Mouse (Mus musculus): ENCODE measurements around the gene Mmaa.

The Mmaa gene

DNA sequence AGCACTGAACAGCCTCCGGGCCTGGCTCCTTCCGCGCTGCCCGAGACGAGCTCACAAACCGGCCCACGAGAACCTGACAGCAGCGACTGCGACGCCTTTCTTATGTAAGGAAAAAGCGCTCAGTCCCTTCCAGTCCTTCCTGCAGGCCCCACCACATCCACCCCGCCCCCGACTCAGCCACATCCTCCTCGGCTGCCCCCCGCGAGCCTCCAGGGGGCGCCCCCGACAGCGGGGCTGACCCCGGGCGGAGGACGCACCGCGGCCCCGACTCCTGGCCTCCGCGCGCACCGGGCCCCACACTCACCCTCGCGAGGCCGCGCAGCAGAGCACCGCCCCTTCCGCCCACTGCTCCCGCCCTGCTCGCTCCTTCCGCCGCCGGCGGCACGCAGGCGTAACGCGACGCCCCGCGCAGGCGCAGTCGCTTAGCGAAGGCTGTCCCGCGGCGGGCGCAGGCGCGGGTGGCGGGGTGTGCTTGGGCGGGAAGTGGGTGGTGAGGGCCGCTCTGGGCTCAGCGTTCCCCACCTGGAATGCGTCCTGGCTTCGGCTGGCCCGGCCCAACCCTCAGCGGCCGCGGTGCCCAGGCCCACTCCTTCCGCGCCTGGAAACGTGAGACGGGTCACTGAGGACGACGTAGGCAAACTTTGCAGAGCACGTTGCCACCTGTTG, at the start of gene Mmaa:
Mmaa (minus strand) TSS at position 328 of the 666 bp plus-strand sequence.
- DNase-seq (ENCODE audit: low spot score in 2 of 2) = peak; percentile 92

DNA sequence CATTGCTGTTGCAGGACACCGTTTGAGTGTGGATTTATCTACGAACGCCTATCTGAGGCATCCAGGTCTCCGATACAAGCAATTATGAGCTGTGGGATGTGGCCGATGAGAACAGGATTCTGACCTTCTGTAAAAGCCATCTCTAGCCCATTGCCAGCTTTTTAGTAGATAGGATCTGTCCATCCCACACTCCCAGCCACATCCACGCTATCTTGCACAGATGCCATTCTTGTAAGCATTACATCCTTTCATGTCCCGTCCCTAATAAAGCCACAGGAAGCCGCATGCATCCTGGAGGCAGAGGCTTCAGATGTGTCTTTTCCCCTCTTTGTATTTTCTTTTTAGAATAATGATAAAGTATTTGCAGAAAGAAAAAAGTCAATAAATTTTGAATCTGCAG, 46.5 kb upstream of the Mmaa start:
- no peak for DNase-seq (ENCODE audit: low spot score in 2 of 2)

DNA sequence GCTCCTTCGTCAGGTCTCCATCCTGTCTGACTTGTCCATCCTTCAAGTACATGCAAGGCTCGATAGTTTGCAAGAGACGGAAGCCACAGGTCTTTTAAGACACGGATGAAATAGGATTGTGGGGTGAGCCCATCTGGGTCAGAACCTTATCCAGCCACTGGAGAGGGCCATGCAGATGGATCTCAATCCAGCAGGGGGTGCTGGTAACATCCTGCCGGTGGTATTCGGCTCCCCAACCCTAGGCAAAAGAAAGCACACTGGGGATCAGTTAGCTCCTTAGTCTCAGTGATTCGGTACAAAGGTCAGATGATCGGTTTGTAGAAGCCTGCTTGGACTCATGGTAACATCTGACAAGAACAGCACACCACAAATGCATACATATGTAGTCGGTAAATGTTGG, 44.8 kb upstream of the Mmaa start:
- no peak for DNase-seq (ENCODE audit: low spot score in 2 of 2)

DNA sequence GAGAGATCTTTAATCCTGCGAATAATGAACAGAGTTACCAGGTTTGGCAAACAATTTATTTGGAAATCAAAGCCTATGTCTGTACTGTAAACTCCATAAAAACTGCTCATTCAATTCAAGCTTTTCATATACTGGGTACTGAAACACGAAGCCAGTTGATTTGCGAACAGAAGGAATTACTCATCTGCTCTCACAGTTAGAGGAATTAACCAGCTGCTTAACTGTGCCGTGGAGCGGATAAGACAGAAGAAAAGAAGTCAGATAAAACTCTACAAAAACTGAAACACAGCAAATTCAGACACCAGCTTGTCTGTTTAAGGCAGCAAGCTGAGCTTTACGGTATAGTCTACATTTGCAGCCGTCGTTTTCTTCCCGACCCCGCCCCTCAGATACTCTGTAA, 43.9 kb upstream of the Mmaa start:
- no peak for DNase-seq (ENCODE audit: low spot score in 2 of 2)

DNA sequence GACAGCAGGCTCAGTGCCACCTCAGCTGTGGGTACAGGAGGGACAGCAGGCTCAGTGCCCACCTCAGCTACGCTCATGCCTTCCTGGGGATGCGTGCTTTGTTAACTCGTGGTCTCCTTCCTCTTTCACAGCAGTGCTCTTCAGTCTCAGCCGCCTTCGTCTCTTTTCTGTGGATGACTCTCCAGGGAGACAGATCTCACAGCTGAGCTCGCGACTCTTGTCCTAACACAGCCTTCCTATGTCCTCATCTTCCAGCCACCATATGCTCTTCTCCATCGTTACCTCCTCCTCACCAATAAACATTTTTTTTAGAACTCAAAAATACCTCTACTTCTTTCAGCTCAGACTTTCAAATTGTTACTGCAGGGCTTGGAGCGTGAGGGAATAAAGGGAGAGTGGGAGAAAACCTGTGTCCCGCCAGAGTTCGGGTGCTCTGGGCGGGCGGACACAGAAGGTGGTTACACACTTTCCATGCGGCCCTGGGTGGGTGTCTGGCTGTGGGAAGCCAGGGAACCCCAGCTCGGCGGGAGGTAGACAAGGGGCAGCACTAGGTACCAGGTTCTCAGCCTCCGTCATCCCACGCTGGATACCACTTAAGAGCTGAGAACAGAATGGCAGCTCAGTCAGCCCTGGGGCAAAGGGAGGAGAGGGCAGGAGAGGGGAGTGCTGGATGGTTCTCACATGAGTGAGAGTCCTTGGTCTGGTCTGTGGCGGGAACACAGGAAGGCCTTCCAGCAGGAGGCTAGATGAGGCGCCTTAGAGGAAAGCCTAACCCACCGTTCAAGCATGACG, 37.6 kb upstream of the Mmaa start:
- no peak for DNase-seq (ENCODE audit: low spot score in 2 of 2)

DNA sequence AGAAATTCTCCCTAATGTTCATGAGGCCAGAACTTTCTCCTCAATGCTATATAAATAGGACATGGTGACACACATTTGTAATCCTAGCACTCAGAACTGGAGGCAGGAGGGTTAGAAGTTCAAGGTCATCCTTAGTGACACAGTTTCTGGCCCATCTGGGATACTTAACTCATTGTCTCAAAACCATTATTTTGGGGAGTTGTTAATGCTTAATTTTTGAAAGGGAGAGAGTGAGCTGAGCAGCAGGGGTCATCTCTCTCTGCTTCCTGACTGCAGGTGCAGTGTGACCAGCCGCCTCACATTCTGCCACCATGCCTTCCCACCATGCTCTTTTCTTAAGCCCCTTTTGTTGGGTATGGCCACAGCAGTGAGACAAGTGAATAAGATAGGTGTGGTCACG, 36.8 kb upstream of the Mmaa start:
- no peak for DNase-seq (ENCODE audit: low spot score in 2 of 2)

GRCm38 (mm10) chr8:79331017-79331416, 36.3 kb upstream of the Mmaa start:
- no peak for DNase-seq (ENCODE audit: low spot score in 2 of 2)

DNA sequence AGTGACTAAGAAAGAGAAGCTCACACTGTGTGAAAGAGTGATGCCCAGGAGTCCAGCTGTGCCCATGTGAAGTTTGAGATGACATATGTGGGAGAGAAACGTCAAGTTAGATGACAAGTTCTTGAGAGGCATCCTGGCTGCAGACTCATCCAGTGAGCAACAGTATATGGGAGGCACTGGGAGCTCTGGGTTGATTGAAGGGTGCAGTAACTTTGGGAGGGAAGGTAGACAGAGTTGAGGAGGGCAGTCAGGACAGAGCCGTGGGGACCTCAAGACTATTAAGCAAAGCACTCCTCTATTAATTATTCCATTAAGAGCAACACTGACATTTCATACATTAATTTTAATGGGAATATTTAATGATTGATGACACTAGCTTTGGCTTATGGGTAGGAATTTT, 35.0 kb upstream of the Mmaa start:
- DNase-seq (ENCODE audit: low spot score in 2 of 2) = no peak

- no peak for DNase-seq (ENCODE audit: low spot score in 2 of 2)
Observed at GRCm38 (mm10) chr8:79329182-79329581, 34.4 kb upstream of the Mmaa start.

GRCm38 (mm10) chr8:79325510-79325909, 30.8 kb upstream of the Mmaa start:
- no peak for DNase-seq (ENCODE audit: low spot score in 2 of 2)

DNA sequence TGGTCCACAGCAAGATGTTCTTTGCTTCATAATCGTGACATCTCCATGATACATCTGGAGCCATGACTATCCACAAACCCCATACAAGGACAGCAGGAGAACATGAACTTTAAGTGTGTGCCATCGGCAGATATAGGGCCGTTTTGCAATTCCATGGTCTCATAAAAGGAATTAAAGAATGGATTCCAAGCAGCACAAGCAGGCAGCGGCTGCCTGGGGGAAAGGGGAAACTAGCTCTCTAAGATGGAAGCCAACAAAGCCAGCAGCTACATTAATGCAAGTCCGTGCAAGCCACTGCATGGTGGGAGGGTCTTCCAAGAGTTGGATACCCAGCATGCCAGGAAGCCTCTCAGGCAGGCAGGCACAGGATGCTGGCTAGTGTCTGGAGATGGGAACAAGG, 30.2 kb upstream of the Mmaa start:
- DNase-seq (ENCODE audit: low spot score in 2 of 2) = no peak

GRCm38 (mm10) chr8:79324036-79324435, 29.3 kb upstream of the Mmaa start:
- DNase-seq (ENCODE audit: low spot score in 2 of 2) = no peak

DNA sequence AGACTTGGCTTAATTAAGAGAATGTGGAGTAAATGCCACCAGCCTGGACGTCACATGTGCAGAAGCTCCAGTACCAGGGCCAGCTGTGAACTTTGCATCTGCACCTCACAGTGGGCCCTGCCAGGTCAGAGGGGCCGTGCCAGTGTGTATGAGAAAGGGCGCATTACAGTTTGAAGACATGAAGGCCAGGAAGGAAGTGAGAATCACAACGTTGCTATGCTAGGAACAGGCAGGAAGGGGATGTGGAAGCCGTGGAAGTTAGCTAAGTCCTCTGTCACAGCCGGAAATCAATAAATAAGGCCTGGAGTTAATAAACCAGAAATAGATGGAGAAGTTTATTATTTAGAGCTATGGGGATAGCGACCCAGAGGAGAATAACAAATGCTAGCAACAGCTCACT, 28.4 kb upstream of the Mmaa start:
- no peak for DNase-seq (ENCODE audit: low spot score in 2 of 2)

DNA sequence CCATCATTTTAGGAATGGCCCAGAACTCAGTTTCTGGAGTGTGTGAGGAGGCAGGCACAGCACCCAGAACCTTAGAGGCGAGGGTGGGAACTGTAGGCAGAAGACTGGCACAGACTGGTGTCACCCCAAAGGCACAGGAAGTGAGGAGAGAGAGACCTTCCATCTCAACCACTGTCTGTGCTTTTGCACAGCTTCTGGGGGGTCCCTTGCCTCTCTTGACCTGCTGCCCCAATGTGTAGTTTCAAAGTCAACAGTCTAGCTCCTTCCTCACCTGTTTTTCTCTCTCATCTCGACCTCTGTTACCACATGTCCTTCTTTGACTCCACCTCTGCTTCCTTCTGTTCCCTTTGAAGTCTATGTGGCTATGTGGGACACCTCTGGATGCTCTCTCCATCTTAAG, 16.1 kb upstream of the Mmaa start:
- DNase-seq (ENCODE audit: low spot score in 2 of 2) = no peak

GRCm38 (mm10) chr8:79305941-79306340, 11.2 kb upstream of the Mmaa start:
- DNase-seq (ENCODE audit: low spot score in 2 of 2) = no peak

DNA sequence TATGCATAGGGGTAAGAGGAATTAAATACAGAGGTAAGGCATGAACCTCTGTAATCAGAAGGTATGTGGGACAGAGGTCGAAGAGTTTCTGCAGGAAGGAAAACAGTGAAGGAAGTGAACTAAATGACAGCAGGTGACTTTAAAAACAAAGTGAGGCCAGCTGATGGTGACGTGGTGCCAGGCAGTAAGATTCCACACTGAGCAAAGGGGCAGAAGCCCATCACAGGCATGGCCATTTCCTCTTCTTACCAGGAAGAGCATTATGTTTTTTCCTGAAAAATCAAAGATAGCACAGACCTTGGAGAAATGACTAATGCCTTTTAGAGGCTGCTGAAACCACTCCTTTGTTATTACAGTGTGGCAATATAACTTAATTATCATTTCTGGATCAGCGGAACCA, 6.8 kb upstream of the Mmaa start:
- DNase-seq (ENCODE audit: low spot score in 2 of 2) = no peak

- no peak for DNase-seq (ENCODE audit: low spot score in 2 of 2)
Observed at GRCm38 (mm10) chr8:79299704-79300103, 5.0 kb upstream of the Mmaa start.

DNA sequence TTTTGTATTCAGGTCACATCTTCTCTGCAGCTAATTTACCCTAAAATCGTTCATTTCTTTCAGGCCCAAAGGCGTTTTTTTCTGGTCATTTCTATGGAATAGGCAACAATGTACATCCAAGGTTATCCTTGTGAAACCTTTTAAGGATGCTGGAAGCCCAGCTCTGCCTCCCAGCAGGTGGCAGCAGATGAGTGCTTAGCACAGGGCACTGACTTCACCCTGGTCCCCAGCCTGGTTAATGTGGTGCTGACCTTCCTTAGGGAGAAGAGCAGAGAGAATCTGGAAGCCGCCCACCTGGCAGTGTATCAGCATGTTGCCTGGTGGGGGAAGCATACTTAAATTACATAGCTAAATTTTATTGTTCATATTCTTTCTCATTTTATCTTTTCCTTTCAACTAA, 3.0 kb upstream of the Mmaa start:
- DNase-seq (ENCODE audit: low spot score in 2 of 2) = peak; percentile 43 to 50

GRCm38 (mm10) chr8:79295276-79296105, 754 bp upstream of the Mmaa start:
- no peak for DNase-seq (ENCODE audit: low spot score in 2 of 2)

- DNase-seq (ENCODE audit: low spot score in 2 of 2) = no peak
Observed at GRCm38 (mm10) chr8:79293841-79294240, 896 bp downstream of the Mmaa start.

DNA sequence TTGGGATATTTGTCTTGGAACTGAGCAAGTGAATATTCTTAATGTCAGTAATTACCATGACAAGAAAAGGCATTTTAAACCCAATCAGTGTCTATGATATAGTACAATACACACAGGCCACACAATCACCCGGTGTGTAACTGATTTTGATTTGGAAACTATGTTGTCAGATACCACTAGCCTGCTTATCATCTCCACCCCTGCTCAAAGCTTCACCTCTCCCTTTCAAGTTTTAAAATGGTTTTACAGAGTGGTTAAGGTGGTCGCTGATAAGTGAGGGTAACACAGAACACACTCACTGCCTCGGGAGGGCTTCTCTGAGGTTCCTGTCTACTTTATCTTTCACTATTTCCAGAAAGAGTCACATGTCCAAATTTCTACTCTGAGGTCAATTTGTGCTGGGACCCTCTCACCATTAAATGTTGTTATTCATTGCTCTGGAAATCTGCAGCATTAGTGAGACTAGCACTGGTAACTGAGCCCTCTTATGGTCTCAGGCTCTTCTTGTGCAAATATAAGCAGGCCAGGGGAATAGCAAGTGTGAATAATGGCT, 1.9 kb downstream of the Mmaa start:
- no peak for DNase-seq (ENCODE audit: low spot score in 2 of 2)

GRCm38 (mm10) chr8:79289592-79289991, 5.1 kb downstream of the Mmaa start:
- no peak for DNase-seq (ENCODE audit: low spot score in 2 of 2)
